Mouse (Mus musculus) embryonic stem cell, embryonic (primary cell): ENCODE data around the gene Rps17.

Source experiments
- CTCF ChIA-PET, 4 experiments: fragments of 300-600 bp in 2 of 4; fragments of 350-600 bp in 2 of 4; sonication (Branson Sonifier 250); formaldehyde crosslinking; loops; one replicate each; lab custom pipeline; 2022; ENCODE audit warnings: inconsistent platforms in 2 of 4; lab: Charles Lee
- POLR2A ChIA-PET, 4 experiments: fragments of 300-600 bp in 2 of 4; fragments of 350-600 bp in 2 of 4; sonication (Branson Sonifier 250); formaldehyde crosslinking; loops; one replicate each; lab custom pipeline; 2022; ENCODE audit warnings: antibody characterized with exemption in 4 of 4, inconsistent platforms in 1 of 4; lab: Charles Lee

Gene Rps17

GRCm38 (mm10) chr7:81309247-81309646, 35.8 kb downstream of the Rps17 start:
- ChIA-PET CTCF (no interaction called here), POLR2A (interaction anchor here in 1 of 4 experiments (1.3 kb wide), 1 partner anchor 11 kb away, joined by 4 read pairs; no protein-coding TSS in a partner anchor)

GRCm38 (mm10) chr7:81307735-81308134, 37.3 kb downstream of the Rps17 start:
- POLR2A ChIA-PET = interaction anchor here in 1 of 4 experiments (0.6 to 1.0 kb wide), 2 partner anchors 16 to 928 kb away, joined by 3 read pairs; no protein-coding TSS in a partner anchor
- CTCF ChIA-PET = no interaction called here

GRCm38 (mm10) chr7:81304675-81305074, 40.4 kb downstream of the Rps17 start:
- ChIA-PET POLR2A (interaction anchor here in 2 of 4 experiments (1.0 to 2.5 kb wide), 5 partner anchors 16 to 122 kb away, joined by 3 to 10 read pairs (median 4); no protein-coding TSS in a partner anchor), CTCF (interaction anchor here in 1 of 4 experiments (1.1 kb wide), 1 partner anchor 39 kb away, joined by 3 read pairs; no protein-coding TSS in a partner anchor)

- POLR2A ChIA-PET = interaction anchor here in 2 of 4 experiments (1.0 to 1.3 kb wide), 3 partner anchors 53 to 113 kb away, joined by 3 to 4 read pairs (median 3); no protein-coding TSS in a partner anchor
- CTCF ChIA-PET = no interaction called here
Measured at GRCm38 (mm10) chr7:81304100-81304499, 41.0 kb downstream of the Rps17 start.

- CTCF ChIA-PET = no interaction called here
- POLR2A ChIA-PET = interaction anchor here in 2 of 4 experiments (1.0 to 1.3 kb wide), 3 partner anchors 53 to 113 kb away, joined by 3 to 4 read pairs (median 3); no protein-coding TSS in a partner anchor
Measured at GRCm38 (mm10) chr7:81303682-81304081, 41.4 kb downstream of the Rps17 start.

GRCm38 (mm10) chr7:81301323-81301722, 43.7 kb downstream of the Rps17 start:
- POLR2A ChIA-PET = interaction anchor here in 2 of 4 experiments (0.7 to 1.3 kb wide), 3 partner anchors 12 to 43 kb away, joined by 3 to 4 read pairs (median 3); no protein-coding TSS in a partner anchor
- CTCF ChIA-PET = interaction anchor here in 1 of 4 experiments (1.0 kb wide), 1 partner anchor 38 kb away, joined by 3 read pairs; no protein-coding TSS in a partner anchor

GRCm38 (mm10) chr7:81298206-81298605, 46.8 kb downstream of the Rps17 start:
- ChIA-PET CTCF (no interaction called here), POLR2A (interaction anchor here (0.5 to 1.5 kb wide), 11 partner anchors 8 to 128 kb away, joined by 3 to 6 read pairs (median 3); no protein-coding TSS in a partner anchor)

GRCm38 (mm10) chr7:81295169-81295568, 49.9 kb downstream of the Rps17 start:
- ChIA-PET POLR2A (interaction anchor here in 3 of 4 experiments (1.3 to 2.0 kb wide), 3 partner anchors 35 to 83 kb away, joined by 3 to 4 read pairs (median 4); no protein-coding TSS in a partner anchor), CTCF (no interaction called here)
